ENCODE assay signal across 10 mouse cellular contexts in genomic region chr5:108714149-108714548, GRCm38 (mm10). TPM values are rescaled to one million over a fixed set of nuclear protein-coding genes. Genes with fewer than 3 reads are reported as not detected.
DNase-seq lines count a peak whose midpoint lies in the region; ATAC-seq and TF ChIP-seq lines count a peak whose summit lies in the region.
"Had no signal": no experiment of that assay in that cellular context is flagged by ENCODE, and none has a peak within 500 bp of the region (broad histone marks: within the 10 kb centered on the region; RNA-seq: fewer than 3 reads in every experiment).

No protein-coding gene starts in this region.

- H3K36me3 ChIP-seq in embryonic facial prominence, embryonic 12.5 days, result 0 out of 2 replicates have a peak, but pooled peaks cover 3% of the 10 kb centered on the region
- H3K36me3 ChIP-seq in intestine, embryonic 16.5 days (ENCODE audit: control insufficient read depth, insufficient read depth, low read length), result no peaks in the 10 kb centered on the region
- H3K36me3 ChIP-seq in midbrain, postnatal 0 days (ENCODE audit: insufficient read depth, low read length), result no peaks in the 10 kb centered on the region
- H3K36me3 ChIP-seq: liver, embryonic 15.5 days had no signal

- peak; percentile 91 for DNase-seq in heart, adult 11 months
- DNase-seq in heart, adult 9 months (ENCODE audit: low spot score in 2 of 2), result no peak
- DNase-seq in Patski (ENCODE audit: low read depth, low spot score), result no peak
- DNase-seq in midbrain, postnatal 0 days (ENCODE audit: low spot score), result peak; percentile 77
- no peak for DNase-seq in spleen, postnatal 4 days (ENCODE audit: low spot score in 2 of 2)
- no peak for DNase-seq in thymus, postnatal 14 days

- H3K9ac ChIP-seq in embryonic facial prominence, embryonic 12.5 days, result no peak overlapping the region
- H3K9ac ChIP-seq in intestine, embryonic 16.5 days (ENCODE audit: low read depth, low read length), result 0 out of 2 replicates have a peak overlapping the region, but pooled peaks have one; percentile 12
- no peak overlapping the region for H3K9ac ChIP-seq in midbrain, postnatal 0 days (replicated peaks; ENCODE audit: low read length, poor library complexity, severe bottlenecking)
- H3K9ac ChIP-seq: liver, embryonic 15.5 days had no signal

- no peaks in the 10 kb centered on the region for H3K27me3 ChIP-seq in Patski
- H3K27me3 ChIP-seq in embryonic facial prominence, embryonic 12.5 days, result no peaks in the 10 kb centered on the region
- no peaks in the 10 kb centered on the region for H3K27me3 ChIP-seq in intestine, embryonic 16.5 days (replicated peaks; ENCODE audit: control insufficient read depth, insufficient read depth, low read length)
- H3K27me3 ChIP-seq in midbrain, postnatal 0 days (ENCODE audit: insufficient read depth, low read length), result no peaks in the 10 kb centered on the region
- H3K27me3 ChIP-seq: liver, embryonic 15.5 days had no signal

- H3K27ac ChIP-seq in embryonic facial prominence, embryonic 12.5 days, result no peak overlapping the region
- no peak overlapping the region for H3K27ac ChIP-seq in intestine, embryonic 16.5 days (ENCODE audit: low read length)
- H3K27ac ChIP-seq in midbrain, postnatal 0 days (ENCODE audit: low read depth, low read length), result no peak overlapping the region
- H3K27ac ChIP-seq: liver, embryonic 15.5 days had no signal

- no peak overlapping the region for H3K4me3 ChIP-seq in embryonic facial prominence, embryonic 12.5 days
- no peak overlapping the region for H3K4me3 ChIP-seq in intestine, embryonic 16.5 days (ENCODE audit: low read length)
- no peak overlapping the region for H3K4me3 ChIP-seq in midbrain, postnatal 0 days (ENCODE audit: low read depth, low read length)
- H3K4me3 ChIP-seq: erythroblast, embryonic 14.5 days; liver, embryonic 15.5 days had no signal

- no peak overlapping the region for H3K4me2 ChIP-seq in embryonic facial prominence, embryonic 12.5 days (replicated peaks)
- no peak overlapping the region for H3K4me2 ChIP-seq in intestine, embryonic 16.5 days (ENCODE audit: low read depth, low read length)
- H3K4me2 ChIP-seq in midbrain, postnatal 0 days (ENCODE audit: low read depth, low read length, poor library complexity, severe bottlenecking), result no peak overlapping the region
- H3K4me2 ChIP-seq: liver, embryonic 15.5 days had no signal

- no peaks in the 10 kb centered on the region for H3K9me3 ChIP-seq in embryonic facial prominence, embryonic 12.5 days
- no peaks in the 10 kb centered on the region for H3K9me3 ChIP-seq in intestine, embryonic 16.5 days (ENCODE audit: control insufficient read depth, low read length)
- no peaks in the 10 kb centered on the region for H3K9me3 ChIP-seq in midbrain, postnatal 0 days (ENCODE audit: low read length)
- H3K9me3 ChIP-seq: liver, embryonic 15.5 days had no signal

- no peak for TF ChIP-seq CTCF in Patski (IDR thresholded peaks at IDR 0.05)
- no peak for TF ChIP-seq CTCF in midbrain, postnatal 0 days (IDR thresholded peaks at IDR 0.05)

- POLR2A ChIA-PET in Patski (lab: Charles Lee), result no interaction called here

- peak; percentile 75 for ATAC-seq in Patski
- ATAC-seq in embryonic facial prominence, embryonic 12.5 days (ENCODE audit: insufficient number of reproducible peaks, insufficient read depth, low FRiP score, low TSS enrichment), result peak; percentile 10; the same call in 1 of the 2 replicates
- peak; percentile 71 for ATAC-seq in intestine, embryonic 16.5 days
- ATAC-seq in midbrain, postnatal 0 days (ENCODE audit: low FRiP score), result peak; percentile 69

- WGBS in embryonic facial prominence, embryonic 12.5 days, result 43% methylated on average over 6 of the region's 6 CpGs
- WGBS in intestine, embryonic 16.5 days, result 45% methylated on average over 6 of the region's 6 CpGs
- WGBS in midbrain, postnatal 0 days, result 66% methylated on average over 6 of the region's 6 CpGs

- H3K4me1 ChIP-seq in embryonic facial prominence, embryonic 12.5 days, result peaks cover 12% of the 10 kb centered on the region; the same call in 1 of the 2 replicates
- peaks cover 11% of the 10 kb centered on the region for H3K4me1 ChIP-seq in intestine, embryonic 16.5 days (ENCODE audit: control insufficient read depth, insufficient read depth, low read length)
- H3K4me1 ChIP-seq in midbrain, postnatal 0 days (ENCODE audit: insufficient read depth, low read length), result no peaks in the 10 kb centered on the region

- CTCF ChIA-PET in Patski (lab: Charles Lee), result interaction anchor here (0.9 to 3.9 kb wide), 3 partner anchors 12 to 35 kb away, joined by 3 to 23 read pairs (median 11); partner anchors contain the start of gene Fgfrl1

- in situ Hi-C loops in Patski (cut with MboI; ENCODE audit: low pct_unique_long_range_greater_than_20kb), result no loop called here

RNA-seq across cellular contexts. Expression of gene Fgfrl1, which starts 22.0 kb away (rescaled TPM):
- 57.6 TPM for polyA plus RNA-seq in Patski (2021)
- 45.4 and 46.8 TPM in 2 replicates for polyA plus RNA-seq in embryonic facial prominence, embryonic 12.5 days (2016; fragmentation: Nextera tagmentation; extraction: Ambion mirVana)
- polyA plus RNA-seq in intestine, embryonic 16.5 days (2015; fragmentation: Nextera tagmentation; extraction: Ambion mirVana), result 8.5 and 9.7 TPM in 2 replicates
- 12.9 and 20.4 TPM in 2 replicates for total RNA-seq in midbrain, postnatal 0 days (2014; rRNA removed)
- polyA plus RNA-seq in midbrain, postnatal 0 days (2015; fragmentation: Nextera tagmentation; extraction: Ambion mirVana), result 5.4 and 5.7 TPM in 2 replicates

RNA-seq across cellular contexts. Expression of gene Slc26a1, which starts 38.8 kb away (rescaled TPM):
- polyA plus RNA-seq in Patski (2021), result 0.42 TPM
- polyA plus RNA-seq in embryonic facial prominence, embryonic 12.5 days (2016; fragmentation: Nextera tagmentation; extraction: Ambion mirVana), result 1.3 and 1.8 TPM in 2 replicates
- 8.0 and 9.7 TPM in 2 replicates for polyA plus RNA-seq in intestine, embryonic 16.5 days (2015; fragmentation: Nextera tagmentation; extraction: Ambion mirVana)
- 9.3 and 10.1 TPM in 2 replicates for total RNA-seq in midbrain, postnatal 0 days (2014; rRNA removed)
- polyA plus RNA-seq in midbrain, postnatal 0 days (2015; fragmentation: Nextera tagmentation; extraction: Ambion mirVana), result 4.2 and 5.3 TPM in 2 replicates

RNA-seq across cellular contexts. Expression of gene Dgkq, which starts 44.7 kb away (rescaled TPM):
- polyA plus RNA-seq in Patski (2021), result 29.8 TPM
- polyA plus RNA-seq in embryonic facial prominence, embryonic 12.5 days (2016; fragmentation: Nextera tagmentation; extraction: Ambion mirVana), result 16.6 and 18.8 TPM in 2 replicates
- 11.3 and 14.0 TPM in 2 replicates for polyA plus RNA-seq in intestine, embryonic 16.5 days (2015; fragmentation: Nextera tagmentation; extraction: Ambion mirVana)
- total RNA-seq in midbrain, postnatal 0 days (2014; rRNA removed), result 45.4 and 51.8 TPM in 2 replicates
- polyA plus RNA-seq in midbrain, postnatal 0 days (2015; fragmentation: Nextera tagmentation; extraction: Ambion mirVana), result 23.5 and 23.7 TPM in 2 replicates

RNA-seq across cellular contexts. Expression of gene Idua, which starts 54.0 kb away (rescaled TPM):
- polyA plus RNA-seq in Patski (2021), result 10.4 TPM
- 13.4 and 14.5 TPM in 2 replicates for polyA plus RNA-seq in embryonic facial prominence, embryonic 12.5 days (2016; fragmentation: Nextera tagmentation; extraction: Ambion mirVana)
- polyA plus RNA-seq in intestine, embryonic 16.5 days (2015; fragmentation: Nextera tagmentation; extraction: Ambion mirVana), result 11.3 and 11.9 TPM in 2 replicates
- 9.2 and 10.9 TPM in 2 replicates for total RNA-seq in midbrain, postnatal 0 days (2014; rRNA removed)
- polyA plus RNA-seq in midbrain, postnatal 0 days (2015; fragmentation: Nextera tagmentation; extraction: Ambion mirVana), result 8.8 and 9.8 TPM in 2 replicates

Comparison
In these comparisons a context has a peak if more than half of its experiments do, and no peak if none do; other contexts are left out.
1. DNase-seq: peak in heart, adult 11 months (single experiment) and midbrain, postnatal 0 days (single experiment); none in heart, adult 9 months (0 of 2), Patski (single experiment), spleen, postnatal 4 days (0 of 2) and thymus, postnatal 14 days (single experiment).
2. ATAC-seq: peak in every context shown above with its lines; median percentile 75 in Patski; 71 in intestine, embryonic 16.5 days; 69 in midbrain, postnatal 0 days; 10 in embryonic facial prominence, embryonic 12.5 days.